Mouse (Mus musculus) forebrain, embryonic 12.5 days (tissue): ENCODE measurements around the gene Cit. TPM values are rescaled to one million over a fixed set of nuclear protein-coding genes. Genes with fewer than 3 reads are reported as not detected.

ENCODE experiments used
- ATAC-seq: fragments of 200-750 bp; cut with Nextera tagmentation; 2 replicates; pipeline ENCODE4 v1.8.0; 2017; ENCODE audit warnings: moderate TSS enrichment; ENCODE audit not compliant: low FRiP score
- H3K27ac ChIP-seq: fragments of 300-500 bp; sonication (generic); 2 replicates; pipeline ENCODE4 v1.5.1; 2016; ENCODE audit warnings: mild to moderate bottlenecking
- H3K27me3 ChIP-seq: fragments of 300-500 bp; sonication (generic); 2 replicates; pipeline ENCODE4 v1.6.1; 2016; ENCODE audit warnings: mild to moderate bottlenecking
- H3K36me3 ChIP-seq: fragments of 300-500 bp; sonication (generic); replicated peaks from 2 replicates; pipeline ENCODE4 v1.6.1; 2016; ENCODE audit warnings: mild to moderate bottlenecking
- H3K4me1 ChIP-seq: fragments of 300-500 bp; sonication (generic); 2 replicates; pipeline ENCODE4 v1.6.1; 2016
- H3K4me2 ChIP-seq: fragments of 300-500 bp; sonication (generic); 2 replicates; pipeline ENCODE4 v1.6.1; 2016; ENCODE audit warnings: mild to moderate bottlenecking, moderate library complexity
- H3K4me3 ChIP-seq: fragments of 300-500 bp; sonication (generic); replicated peaks from 2 replicates; pipeline ENCODE4 v1.5.1; 2016; ENCODE audit warnings: mild to moderate bottlenecking
- H3K9ac ChIP-seq: fragments of 300-500 bp; sonication (generic); 2 replicates; pipeline ENCODE4 v1.6.1; 2016; ENCODE audit warnings: mild to moderate bottlenecking
- H3K9me3 ChIP-seq: fragments of 300-500 bp; sonication (generic); 2 replicates; pipeline ENCODE4 v1.6.1; 2016
- WGBS: fragments of 180-500 bp; shearing (Covaris S2); methylation state at CpG from one replicate; pipeline ENCODE4 v1.1.7; 2016; 5-methylcytosine and 5-hydroxymethylcytosine counted together
- polyA plus RNA-seq: library from polyadenylated mRNA; unstranded; fragments of >200 nt; fragmentation: Nextera tagmentation; extraction: Ambion mirVana; gene quantifications from 2 replicates; pipeline ENCODE4 v1.2.1, GENCODE M21; 2016

Cit gene
- polyA plus RNA-seq, 1 experiment from 2014 or later, result 46.5 TPM

DNA sequence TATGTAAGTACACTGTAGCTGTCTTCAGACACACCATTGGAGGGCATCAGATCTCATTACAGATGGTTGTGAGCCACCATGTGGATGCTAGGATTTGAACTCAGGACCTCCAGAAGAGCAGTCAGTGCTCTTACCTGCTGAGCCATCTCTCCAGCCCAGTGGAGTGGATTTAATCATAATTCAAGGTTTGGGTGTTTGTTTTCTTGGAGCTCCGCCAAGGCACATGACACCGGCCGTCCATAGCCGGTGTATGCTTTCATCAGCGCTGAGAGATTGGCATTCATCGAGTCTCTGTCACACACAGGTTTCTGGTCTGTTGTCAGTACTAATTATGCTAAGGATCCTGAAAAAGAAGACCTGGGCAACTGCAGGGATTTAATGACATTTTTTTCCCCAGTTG lies 7.0 kb upstream of the Cit start:
- Histone ChIP-seq H3K36me3 (no peaks in the 10 kb centered on the region), H3K9ac (no peak overlapping the region), H3K9me3 (0 out of 2 replicates have a peak, but pooled peaks cover 3% of the 10 kb centered on the region), H3K27me3 (no peaks in the 10 kb centered on the region), H3K4me1 (no peaks in the 10 kb centered on the region), H3K27ac (no peak overlapping the region), H3K4me3 (no peak overlapping the region), H3K4me2 (no peak overlapping the region)
- WGBS, result 81% methylated on average over 6 of the region's 6 CpGs
- ATAC-seq, result no peak

DNA sequence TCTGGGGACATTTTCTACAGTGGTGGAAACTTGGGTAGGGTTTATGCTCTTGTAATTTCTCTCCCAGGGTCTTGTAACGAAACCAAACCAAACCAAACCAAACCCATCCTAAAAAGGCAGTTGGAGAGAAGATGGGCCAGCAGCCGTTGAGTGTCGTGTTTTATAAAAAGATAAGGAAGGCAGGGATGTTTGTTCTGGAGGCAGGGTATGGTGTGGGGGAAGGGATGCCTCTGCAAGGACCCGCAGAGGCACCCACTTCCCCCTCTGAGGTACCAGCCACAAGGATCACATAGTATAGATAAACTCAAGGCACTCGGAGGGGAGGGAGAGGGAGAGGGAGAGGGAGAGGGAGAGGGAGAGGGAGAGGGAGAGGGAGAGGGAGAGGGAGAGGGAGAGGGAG lies 4.6 kb upstream of the Cit start:
- no peak overlapping the region for H3K4me3 ChIP-seq
- H3K9ac ChIP-seq, result no peak overlapping the region
- H3K27me3 ChIP-seq, result no peaks in the 10 kb centered on the region
- H3K4me1 ChIP-seq, result peaks cover 11% of the 10 kb centered on the region
- no peak for ATAC-seq
- no peaks in the 10 kb centered on the region for H3K36me3 ChIP-seq
- 95% methylated on average over 4 of the region's 5 CpGs for WGBS
- no peak overlapping the region for H3K4me2 ChIP-seq
- no peak overlapping the region for H3K27ac ChIP-seq
- H3K9me3 ChIP-seq, result 0 out of 2 replicates have a peak, but pooled peaks cover 3% of the 10 kb centered on the region

DNA sequence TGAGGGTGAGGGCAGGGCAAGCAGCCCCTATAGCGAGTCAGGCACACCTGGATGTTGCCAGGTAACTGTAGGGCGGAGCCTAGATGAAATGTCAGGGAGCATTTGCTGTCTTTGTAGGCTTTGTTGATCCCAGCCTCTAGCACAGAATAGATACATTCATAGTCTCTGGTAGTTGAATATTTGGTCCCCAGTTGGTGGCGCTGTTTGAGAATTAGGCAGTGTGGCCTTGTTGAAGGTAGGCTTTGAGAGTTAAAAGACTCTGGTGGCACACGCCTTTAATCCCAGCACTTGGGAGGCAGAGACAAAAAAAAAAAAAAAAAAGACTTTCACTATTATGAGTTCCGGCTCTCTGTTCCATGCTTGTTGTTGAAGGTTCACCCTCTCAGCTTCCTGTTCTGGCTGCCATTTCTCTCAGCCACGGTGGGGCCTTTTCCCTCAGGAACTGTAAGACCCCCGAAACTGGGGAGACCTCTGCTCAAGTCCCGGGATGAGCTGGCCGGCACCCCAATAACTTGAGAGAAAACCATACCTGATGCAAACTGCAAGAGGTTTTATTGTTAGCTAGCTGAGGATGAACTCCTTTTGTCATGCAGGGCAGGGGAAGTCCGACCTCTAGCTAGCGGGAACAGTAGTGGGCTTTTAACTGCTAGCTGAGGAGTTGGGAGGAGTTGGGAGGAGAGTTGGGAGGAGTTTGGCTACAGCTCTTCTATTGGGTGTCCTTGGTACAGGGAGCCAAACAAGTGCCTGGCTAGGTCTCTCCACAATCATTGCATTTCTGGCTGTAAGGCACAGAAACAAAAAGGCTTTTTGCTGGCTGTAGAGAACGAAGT lies 3.9 kb upstream of the Cit start:
- peaks cover 18% of the 10 kb centered on the region for H3K4me1 ChIP-seq
- H3K27ac ChIP-seq, result no peak overlapping the region
- H3K36me3 ChIP-seq, result no peaks in the 10 kb centered on the region
- no peak overlapping the region for H3K4me2 ChIP-seq
- ATAC-seq, result no peak
- H3K9me3 ChIP-seq, result 0 out of 2 replicates have a peak, but pooled peaks cover 3% of the 10 kb centered on the region
- H3K9ac ChIP-seq, result no peak overlapping the region
- WGBS, result 80% methylated on average over 12 of the region's 12 CpGs
- H3K4me3 ChIP-seq, result no peak overlapping the region
- no peaks in the 10 kb centered on the region for H3K27me3 ChIP-seq

GRCm38 (mm10) chr5:115844368-115844765 lies 711 bp upstream of the Cit start:
- H3K9ac ChIP-seq, result peak overlapping the region; percentile 59
- H3K36me3 ChIP-seq, result peaks cover 17% of the 10 kb centered on the region
- ATAC-seq, result no peak
- peaks cover 37% of the 10 kb centered on the region for H3K4me1 ChIP-seq
- WGBS, result 4% methylated on average over 12 of the region's 12 CpGs
- H3K27me3 ChIP-seq, result no peaks in the 10 kb centered on the region
- 0 out of 2 replicates have a peak, but pooled peaks cover 3% of the 10 kb centered on the region for H3K9me3 ChIP-seq
- H3K4me3 ChIP-seq, result peak overlapping the region; percentile 85
- H3K27ac ChIP-seq, result peak overlapping the region; percentile 72
- peak overlapping the region; percentile 83 for H3K4me2 ChIP-seq

DNA sequence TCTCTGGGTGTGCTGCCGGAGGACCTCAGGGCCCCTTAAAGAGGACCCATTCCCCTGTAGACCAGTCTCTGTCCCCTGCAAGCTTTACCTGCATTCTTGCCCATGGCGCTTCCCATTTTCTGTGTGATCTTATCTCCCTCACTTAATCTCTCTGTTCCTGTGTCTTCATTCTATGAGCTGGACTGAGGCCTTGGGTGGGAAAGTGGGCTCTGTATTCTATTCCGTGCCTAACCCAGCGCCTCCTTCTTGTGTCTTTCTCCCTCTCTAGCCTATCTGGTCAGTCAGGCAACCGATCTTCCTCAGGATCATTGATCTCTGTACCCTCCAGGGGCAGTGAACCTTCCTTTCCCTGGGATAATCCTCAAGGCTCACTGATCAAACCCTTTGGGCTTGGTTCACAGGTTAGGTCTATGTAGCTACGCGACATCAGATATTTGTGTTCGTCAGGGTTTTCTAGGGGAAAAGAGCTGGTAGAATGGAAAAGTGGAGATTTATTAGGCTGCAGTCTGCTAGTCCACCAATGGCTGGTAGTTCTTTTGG lies 627 bp downstream of the Cit start:
- peak overlapping the region; percentile 83 for H3K4me2 ChIP-seq
- peak overlapping the region; percentile 85 for H3K9ac ChIP-seq
- 0 out of 2 replicates have a peak overlapping the region, but pooled peaks have one; percentile 42 for H3K27ac ChIP-seq
- H3K36me3 ChIP-seq, result peaks cover 22% of the 10 kb centered on the region
- H3K4me3 ChIP-seq, result peak overlapping the region; percentile 85
- no peak; the same call in 1 of the 2 replicates for ATAC-seq
- WGBS, result 32% methylated on average over 8 of the region's 8 CpGs
- H3K4me1 ChIP-seq, result peaks cover 42% of the 10 kb centered on the region
- no peaks in the 10 kb centered on the region for H3K27me3 ChIP-seq
- no peaks in the 10 kb centered on the region for H3K9me3 ChIP-seq

DNA sequence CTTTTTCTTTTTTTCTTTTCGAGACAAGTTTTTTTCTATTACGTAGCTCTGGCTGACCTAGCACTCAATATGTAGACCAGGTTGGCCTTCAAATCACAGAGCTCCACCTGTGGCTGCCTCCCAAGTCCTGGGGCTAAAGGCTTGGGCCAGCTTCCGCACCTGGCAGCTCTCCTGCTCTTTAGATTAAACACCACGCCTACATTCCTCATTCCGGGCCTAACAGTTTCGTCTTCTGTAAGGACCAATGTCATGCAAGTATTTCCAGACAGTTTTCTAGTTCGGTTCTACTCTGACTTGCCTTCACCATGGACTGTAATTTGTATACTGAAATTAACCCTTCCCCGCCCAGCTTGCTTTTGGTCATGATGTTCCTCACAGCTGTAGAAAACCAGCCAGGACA lies 2.1 kb downstream of the Cit start:
- Histone ChIP-seq H3K27ac (no peak overlapping the region), H3K9ac (no peak overlapping the region), H3K36me3 (peaks cover 34% of the 10 kb centered on the region), H3K4me2 (no peak overlapping the region), H3K9me3 (no peaks in the 10 kb centered on the region), H3K27me3 (no peaks in the 10 kb centered on the region), H3K4me1 (peaks cover 42% of the 10 kb centered on the region), H3K4me3 (no peak overlapping the region)
- ATAC-seq, result no peak
- 89% methylated on average over 8 of the region's 8 CpGs for WGBS

GRCm38 (mm10) chr5:115848463-115848862 lies 3.4 kb downstream of the Cit start:
- Histone ChIP-seq H3K27ac (peak overlapping the region; percentile 68), H3K4me3 (no peak overlapping the region), H3K9me3 (no peaks in the 10 kb centered on the region), H3K27me3 (no peaks in the 10 kb centered on the region), H3K4me2 (peak overlapping the region; percentile 25; the same call in 1 of the 2 replicates), H3K4me1 (peaks cover 42% of the 10 kb centered on the region), H3K9ac (no peak overlapping the region), H3K36me3 (peaks cover 47% of the 10 kb centered on the region)
- no peak for ATAC-seq
- 40% methylated on average over 7 of the region's 7 CpGs for WGBS

DNA sequence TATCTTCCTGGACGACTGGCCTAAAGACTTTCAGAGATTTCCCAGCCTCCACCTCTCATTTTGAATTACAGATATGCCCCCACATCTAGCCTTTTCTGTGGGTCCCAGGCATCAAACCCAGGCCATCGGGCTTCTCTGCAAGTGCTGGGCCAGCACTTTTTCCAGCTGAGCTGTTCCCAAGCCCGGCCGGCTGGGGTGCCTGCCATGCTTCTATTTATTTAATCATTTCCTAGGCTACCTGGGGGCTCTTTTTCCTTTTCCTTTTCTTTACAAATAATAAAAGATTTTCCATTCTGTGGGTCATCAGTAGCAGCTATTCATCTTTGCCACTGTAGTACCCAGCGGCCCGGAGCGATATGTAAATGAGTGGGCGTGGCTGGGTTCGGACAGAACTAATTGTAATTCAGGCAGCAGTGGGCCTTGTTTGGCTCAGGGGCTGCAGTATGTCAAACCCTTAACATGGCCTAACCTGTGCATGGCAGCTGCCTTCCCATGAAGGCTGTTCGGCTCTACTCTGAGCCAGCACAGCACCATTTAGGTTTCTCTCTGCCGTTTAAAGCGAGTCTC lies 4.3 kb downstream of the Cit start:
- no peak overlapping the region for H3K9ac ChIP-seq
- no peaks in the 10 kb centered on the region for H3K9me3 ChIP-seq
- ATAC-seq, result no peak
- 66% methylated on average over 12 of the region's 12 CpGs for WGBS
- H3K4me1 ChIP-seq, result peaks cover 36% of the 10 kb centered on the region
- H3K27me3 ChIP-seq, result no peaks in the 10 kb centered on the region
- no peak overlapping the region for H3K4me3 ChIP-seq
- H3K36me3 ChIP-seq, result peaks cover 56% of the 10 kb centered on the region
- H3K4me2 ChIP-seq, result no peak overlapping the region
- H3K27ac ChIP-seq, result no peak overlapping the region

DNA sequence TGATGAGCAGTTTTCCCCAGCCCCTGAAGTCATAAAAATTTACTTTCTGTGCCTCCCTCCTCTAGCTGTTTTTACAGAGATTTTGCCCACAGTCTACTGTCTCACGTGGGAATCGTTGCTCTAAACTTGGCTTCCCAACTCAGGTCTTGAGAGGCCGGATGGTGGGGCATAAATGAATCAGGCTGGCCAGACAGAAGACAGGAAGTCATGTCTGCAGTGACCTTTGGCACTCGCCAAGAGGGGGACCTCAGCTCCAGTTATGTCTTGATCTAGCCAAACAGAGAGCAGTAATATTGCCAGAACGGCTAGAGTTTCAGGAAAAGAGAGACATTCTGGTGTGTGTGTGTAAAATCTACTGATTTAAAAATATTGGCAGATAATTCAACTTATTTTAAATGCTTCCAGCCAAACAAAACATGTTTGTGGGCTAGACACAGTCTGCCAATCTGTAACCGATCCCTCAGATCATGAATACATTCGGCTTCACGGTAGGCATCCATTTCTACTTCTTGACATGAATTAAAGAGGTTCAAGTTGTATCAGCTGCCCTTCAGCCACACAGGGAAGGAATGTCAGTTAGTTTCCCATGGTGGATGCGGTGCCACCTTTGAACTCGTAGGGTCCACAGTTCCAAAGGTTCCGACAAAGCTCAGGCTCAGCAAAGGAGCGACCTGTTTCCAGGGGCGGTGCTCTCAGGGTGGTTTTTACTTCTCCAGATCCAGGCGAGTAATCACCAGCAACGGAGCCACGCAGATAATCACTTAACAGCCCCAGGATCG lies 5.4 kb downstream of the Cit start:
- H3K27me3 ChIP-seq, result no peaks in the 10 kb centered on the region
- 92% methylated on average over 17 of the region's 17 CpGs for WGBS
- no peak for ATAC-seq
- no peak overlapping the region for H3K4me2 ChIP-seq
- no peak overlapping the region for H3K9ac ChIP-seq
- no peak overlapping the region for H3K4me3 ChIP-seq
- peaks cover 31% of the 10 kb centered on the region for H3K4me1 ChIP-seq
- no peaks in the 10 kb centered on the region for H3K9me3 ChIP-seq
- peaks cover 67% of the 10 kb centered on the region for H3K36me3 ChIP-seq
- no peak overlapping the region for H3K27ac ChIP-seq

DNA sequence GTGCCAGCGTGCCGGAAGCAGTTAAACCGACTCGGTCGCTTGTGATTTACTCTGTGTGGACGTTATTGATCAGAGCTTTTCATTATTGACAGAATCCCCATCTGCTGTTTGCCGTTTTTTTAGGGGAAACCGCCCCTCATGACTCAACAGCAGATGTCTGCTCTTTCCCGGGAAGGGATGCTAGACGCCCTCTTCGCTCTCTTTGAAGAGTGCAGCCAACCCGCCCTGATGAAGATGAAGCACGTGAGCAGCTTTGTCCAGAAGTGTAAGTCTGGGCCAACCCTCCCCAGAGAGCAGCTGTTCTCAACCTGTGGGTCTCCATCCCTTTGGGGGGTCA lies 5.9 kb downstream of the Cit start:
- H3K36me3 ChIP-seq, result peaks cover 70% of the 10 kb centered on the region
- H3K9me3 ChIP-seq, result no peaks in the 10 kb centered on the region
- H3K27me3 ChIP-seq, result no peaks in the 10 kb centered on the region
- peaks cover 26% of the 10 kb centered on the region for H3K4me1 ChIP-seq
- H3K4me3 ChIP-seq, result no peak overlapping the region
- H3K27ac ChIP-seq, result no peak overlapping the region
- WGBS, result 90% methylated on average over 13 of the region's 13 CpGs
- no peak overlapping the region for H3K4me2 ChIP-seq
- H3K9ac ChIP-seq, result no peak overlapping the region
- ATAC-seq, result no peak

GRCm38 (mm10) chr5:115852431-115852830 lies 7.4 kb downstream of the Cit start:
- Histone ChIP-seq H3K4me3 (no peak overlapping the region), H3K4me2 (no peak overlapping the region), H3K27me3 (no peaks in the 10 kb centered on the region), H3K27ac (no peak overlapping the region), H3K36me3 (peaks cover 81% of the 10 kb centered on the region), H3K9me3 (no peaks in the 10 kb centered on the region), H3K9ac (no peak overlapping the region), H3K4me1 (peaks cover 15% of the 10 kb centered on the region; the same call in 1 of the 2 replicates)
- WGBS, result 97% methylated on average over 4 of the region's 4 CpGs
- ATAC-seq, result no peak

- H3K4me3 ChIP-seq, result no peak overlapping the region
- H3K36me3 ChIP-seq, result peaks cover 80% of the 10 kb centered on the region
- H3K4me2 ChIP-seq, result no peak overlapping the region
- WGBS, result 88% methylated on average over 9 of the region's 9 CpGs
- no peaks in the 10 kb centered on the region for H3K27me3 ChIP-seq
- H3K9me3 ChIP-seq, result no peaks in the 10 kb centered on the region
- no peak for ATAC-seq
- no peak overlapping the region for H3K9ac ChIP-seq
- peaks cover 6% of the 10 kb centered on the region; the same call in 1 of the 2 replicates for H3K4me1 ChIP-seq
- H3K27ac ChIP-seq, result no peak overlapping the region
These were observed 8.6 kb downstream of the Cit start for GRCm38 (mm10) chr5:115853691-115854090.
